Mouse (Mus musculus) liver, embryonic 11.5 days (tissue): ENCODE data around the gene Tuba3a. TPM values are rescaled to one million over a fixed set of nuclear protein-coding genes. Genes with fewer than 3 reads are reported as not detected.
A peak's percentile ranks its signal among the peaks of the same experiment; 100 is the strongest.
"Not testable (repeated sequence)": the region's sequence is repeated elsewhere in the genome, so short reads cannot be mapped to it uniquely, and the experiment has no call there.

ENCODE experiments used
- ATAC-seq: fragments of 200-750 bp; cut with Nextera tagmentation; replicated peaks from 2 replicates; pipeline ENCODE4 v1.8.0; 2017; ENCODE audit warnings: moderate number of reproducible peaks, mild to moderate bottlenecking, moderate TSS enrichment, moderate library complexity; ENCODE audit not compliant: low FRiP score
- DNase-seq: peaks from one replicate; pipeline ENCODE4 v3.0.0-alpha.2; 2017; ENCODE audit warnings: low spot score
- H3K27ac ChIP-seq: fragments of 300-500 bp; sonication (generic); 2 replicates; pipeline ENCODE4 v1.5.1; 2014; ENCODE audit warnings: mild to moderate bottlenecking, low read depth, low read length, control low read depth
- H3K27me3 ChIP-seq: fragments of 300-500 bp; sonication (generic); replicated peaks from 2 replicates; pipeline ENCODE4 v1.6.1; 2014; ENCODE audit warnings: low read length, mixed read lengths; ENCODE audit not compliant: control insufficient read depth, insufficient read depth
- H3K36me3 ChIP-seq: fragments of 300-500 bp; sonication (generic); 2 replicates; pipeline ENCODE4 v1.6.1; 2014; ENCODE audit warnings: mild to moderate bottlenecking, low read length, moderate library complexity, mixed read lengths; ENCODE audit not compliant: control insufficient read depth, insufficient read depth
- H3K4me1 ChIP-seq: fragments of 300-500 bp; sonication (generic); replicated peaks from 2 replicates; pipeline ENCODE4 v1.6.1; 2014; ENCODE audit warnings: low read length, mixed read lengths; ENCODE audit not compliant: control insufficient read depth, insufficient read depth
- H3K4me2 ChIP-seq: fragments of 300-500 bp; sonication (generic); 2 replicates; pipeline ENCODE4 v1.6.1; 2014; ENCODE audit warnings: mild to moderate bottlenecking, control low read depth, moderate library complexity
- H3K4me3 ChIP-seq: fragments of 300-500 bp; sonication (generic); 2 replicates; pipeline ENCODE4 v1.5.1; 2014; ENCODE audit warnings: low read depth, low read length, control low read depth
- H3K9ac ChIP-seq: fragments of 300-500 bp; sonication (generic); 2 replicates; pipeline ENCODE4 v1.6.1; 2014; ENCODE audit warnings: low read depth, low read length, control low read depth
- H3K9me3 ChIP-seq: fragments of 300-500 bp; sonication (generic); 2 replicates; pipeline ENCODE4 v1.6.1; 2016; ENCODE audit warnings: low read length, inconsistent platforms, mixed read lengths; ENCODE audit not compliant: control insufficient read depth
- WGBS: fragments of 180-500 bp; shearing (Covaris S2); extraction: QIAGEN DNeasy Blood & Tissue Kit; methylation state at CpG from one replicate; pipeline ENCODE4 v1.1.7; 2014; 5-methylcytosine and 5-hydroxymethylcytosine counted together
- polyA plus RNA-seq: library from polyadenylated mRNA; unstranded; fragments of >200 nt; fragmentation: Nextera tagmentation; extraction: Ambion mirVana; gene quantifications from 2 replicates; pipeline ENCODE4 v1.2.1, GENCODE M21; 2014

Gene Tuba3a
- polyA plus RNA-seq, 1 experiment from 2014 or later: not detected

GRCm38 (mm10) chr6:125312581-125313355, 26.9 kb upstream of the Tuba3a start:
- H3K36me3 ChIP-seq: no peaks in the 10 kb centered on the region; the same call in none of the 2 replicates
- H3K4me3 ChIP-seq: peak overlapping the region; percentile 60
- H3K27me3 ChIP-seq: no peaks in the 10 kb centered on the region
- H3K27ac ChIP-seq: peak overlapping the region; percentile 62; the same call in 1 of the 2 replicates
- WGBS: 53% methylated on average over 22 of the region's 22 CpGs
- H3K9ac ChIP-seq: peak overlapping the region; percentile 72
- H3K4me2 ChIP-seq: peak overlapping the region; percentile 77
- no peaks in the 10 kb centered on the region for H3K9me3 ChIP-seq
- H3K4me1 ChIP-seq: peaks cover 18% of the 10 kb centered on the region
- no peak for ATAC-seq
- no peak for DNase-seq

GRCm38 (mm10) chr6:125312171-125312570, 26.3 kb upstream of the Tuba3a start:
- no peaks in the 10 kb centered on the region for H3K9me3 ChIP-seq
- H3K4me2 ChIP-seq: peak overlapping the region; percentile 77

GRCm38 (mm10) chr6:125309406-125309805, 23.6 kb upstream of the Tuba3a start:
- no peak for ATAC-seq
- Histone ChIP-seq H3K4me1 (peaks cover 18% of the 10 kb centered on the region), H3K4me3 (no peak overlapping the region), H3K9me3 (no peaks in the 10 kb centered on the region), H3K9ac (no peak overlapping the region), H3K27me3 (no peaks in the 10 kb centered on the region), H3K27ac (no peak overlapping the region), H3K36me3 (no peaks in the 10 kb centered on the region; the same call in none of the 2 replicates), H3K4me2 (no peak overlapping the region)
- DNase-seq: no peak
- 55% methylated on average over 5 of the region's 5 CpGs for WGBS

More at GRCm38 (mm10) chr6:125312171-125312570, 26.3 kb upstream of the Tuba3a start:
- ATAC-seq (no peak), DNase-seq (no peak)
- H3K4me1 ChIP-seq: peaks cover 18% of the 10 kb centered on the region
- no peaks in the 10 kb centered on the region for H3K27me3 ChIP-seq
- H3K4me3 ChIP-seq: peak overlapping the region; percentile 60
- no peaks in the 10 kb centered on the region; the same call in none of the 2 replicates for H3K36me3 ChIP-seq
- 79% methylated on average over 9 of the region's 9 CpGs for WGBS
- no peak overlapping the region for H3K9ac ChIP-seq
- H3K27ac ChIP-seq: peak overlapping the region; percentile 45; the same call in 1 of the 2 replicates

DNA sequence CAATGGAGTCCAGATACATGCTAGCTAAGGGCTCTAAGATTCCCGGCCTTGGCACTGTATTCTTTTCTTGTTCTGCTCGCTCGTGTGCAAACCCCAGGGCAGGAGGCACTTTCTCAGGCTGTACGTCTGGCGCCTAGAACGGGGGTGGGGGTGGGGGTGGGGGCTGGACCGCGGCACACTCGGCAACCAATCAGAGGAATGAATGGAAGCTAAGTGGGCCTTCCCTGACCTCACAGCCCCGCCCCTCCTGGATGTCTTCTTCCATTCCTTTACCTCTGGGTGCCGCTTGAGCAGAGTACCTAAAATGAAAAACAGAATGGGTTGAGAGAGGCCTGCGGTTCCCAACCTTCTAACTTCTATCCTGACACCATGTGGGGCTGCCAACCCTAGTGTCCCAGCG, 23.1 kb upstream of the Tuba3a start:
- ATAC-seq (no peak), DNase-seq (no peak)
- Histone ChIP-seq H3K36me3 (no peaks in the 10 kb centered on the region; the same call in none of the 2 replicates), H3K9ac (no peak overlapping the region), H3K4me2 (no peak overlapping the region), H3K27me3 (no peaks in the 10 kb centered on the region), H3K9me3 (no peaks in the 10 kb centered on the region), H3K27ac (no peak overlapping the region), H3K4me1 (peaks cover 18% of the 10 kb centered on the region), H3K4me3 (no peak overlapping the region)
- 33% methylated on average over 13 of the region's 13 CpGs for WGBS

- Histone ChIP-seq H3K4me2 (no peak overlapping the region), H3K4me1 (peaks cover 3% of the 10 kb centered on the region; the same call in 1 of the 2 replicates), H3K4me3 (no peak overlapping the region), H3K9ac (no peak overlapping the region), H3K9me3 (no peaks in the 10 kb centered on the region), H3K27ac (no peak overlapping the region), H3K27me3 (no peaks in the 10 kb centered on the region), H3K36me3 (no peaks in the 10 kb centered on the region; the same call in none of the 2 replicates)
- no peak for ATAC-seq
- DNase-seq: no peak
- WGBS: 86% methylated on average over 5 of the region's 5 CpGs
Measured at GRCm38 (mm10) chr6:125307091-125307490, 21.2 kb upstream of the Tuba3a start.

DNA sequence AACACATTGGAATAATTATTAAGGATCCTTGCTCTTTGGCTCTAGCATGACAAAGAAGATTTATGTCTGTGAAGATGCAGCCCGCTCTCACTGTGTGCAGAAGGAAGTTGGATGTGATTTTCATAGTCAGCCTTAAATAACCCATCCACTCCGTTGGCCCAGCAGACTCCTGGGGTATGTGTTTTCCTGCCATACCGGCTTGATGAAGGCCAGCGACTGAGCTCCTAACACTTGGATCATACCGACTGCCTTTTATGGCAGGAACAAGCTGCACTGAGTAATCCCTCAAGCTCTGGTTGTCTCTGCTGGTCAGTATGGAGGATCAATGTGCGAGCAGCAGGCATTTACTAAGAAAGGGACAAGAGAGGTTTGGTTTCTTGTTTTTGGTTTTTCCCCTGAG, 19.6 kb upstream of the Tuba3a start:
- WGBS: 86% methylated on average over 6 of the region's 6 CpGs
- H3K27me3 ChIP-seq: no peaks in the 10 kb centered on the region
- no peak overlapping the region for H3K9ac ChIP-seq
- no peak overlapping the region for H3K4me2 ChIP-seq
- H3K9me3 ChIP-seq: no peaks in the 10 kb centered on the region
- H3K4me3 ChIP-seq: no peak overlapping the region
- ATAC-seq (no peak), DNase-seq (no peak)
- peaks cover 3% of the 10 kb centered on the region; the same call in 1 of the 2 replicates for H3K4me1 ChIP-seq
- H3K27ac ChIP-seq: no peak overlapping the region
- no peaks in the 10 kb centered on the region; the same call in 1 of the 2 replicates for H3K36me3 ChIP-seq

- H3K4me3 ChIP-seq, ATAC-seq: not testable (repeated sequence)
Measured at GRCm38 (mm10) chr6:125304408-125304807, 18.6 kb upstream of the Tuba3a start.

GRCm38 (mm10) chr6:125303242-125303641, 17.4 kb upstream of the Tuba3a start:
- Histone ChIP-seq H3K9me3 (no peaks in the 10 kb centered on the region), H3K36me3 (no peaks in the 10 kb centered on the region), H3K27ac (no peak overlapping the region), H3K4me2 (no peak overlapping the region), H3K4me3 (no peak overlapping the region), H3K9ac (no peak overlapping the region), H3K27me3 (no peaks in the 10 kb centered on the region), H3K4me1 (no peaks in the 10 kb centered on the region)
- DNase-seq (no peak), ATAC-seq (no peak)
- WGBS: 87% methylated on average over 4 of the region's 4 CpGs

More at GRCm38 (mm10) chr6:125304408-125304807, 18.6 kb upstream of the Tuba3a start:
- not testable (repeated sequence) for H3K27me3 ChIP-seq, H3K27ac ChIP-seq, DNase-seq, H3K36me3 ChIP-seq, H3K9ac ChIP-seq, H3K4me2 ChIP-seq, H3K4me1 ChIP-seq, H3K9me3 ChIP-seq
- 82% methylated on average over 7 of the region's 7 CpGs for WGBS
